Mouse (Mus musculus): ENCODE measurements around the gene Lamp2. TPM values are rescaled to one million over a fixed set of nuclear protein-coding genes. Genes with fewer than 3 reads are reported as not detected.

The Lamp2 gene
- polyA plus RNA-seq, 1 experiment from 2014 or later: 74.1 TPM

Other genes starting within 250 kb of the Lamp2 start
- 25.0 and 26.2 TPM in 2 replicates for gene Tmem255a, start 204.0 kb downstream of the Lamp2 start, polyA plus RNA-seq (2014; fragmentation: Nextera tagmentation; extraction: Ambion mirVana)
- gene Atp1b4, start 140.3 kb downstream of the Lamp2 start, polyA plus RNA-seq (2014; fragmentation: Nextera tagmentation; extraction: Ambion mirVana): not detected in 2 replicates
- 20.4 and 26.0 TPM in 2 replicates for gene Cul4b, start 119.7 kb upstream of the Lamp2 start, polyA plus RNA-seq (2014; fragmentation: Nextera tagmentation; extraction: Ambion mirVana)
- 167 and 181 TPM in 2 replicates for gene Mcts1, start 144.1 kb upstream of the Lamp2 start, polyA plus RNA-seq (2014; fragmentation: Nextera tagmentation; extraction: Ambion mirVana)
- 26.1 and 27.3 TPM in 2 replicates for gene C1galt1c1, start 178.6 kb upstream of the Lamp2 start, polyA plus RNA-seq (2014; fragmentation: Nextera tagmentation; extraction: Ambion mirVana)

Data from midbrain, embryonic 14.5 days (tissue).